In the genomic region with DNA sequence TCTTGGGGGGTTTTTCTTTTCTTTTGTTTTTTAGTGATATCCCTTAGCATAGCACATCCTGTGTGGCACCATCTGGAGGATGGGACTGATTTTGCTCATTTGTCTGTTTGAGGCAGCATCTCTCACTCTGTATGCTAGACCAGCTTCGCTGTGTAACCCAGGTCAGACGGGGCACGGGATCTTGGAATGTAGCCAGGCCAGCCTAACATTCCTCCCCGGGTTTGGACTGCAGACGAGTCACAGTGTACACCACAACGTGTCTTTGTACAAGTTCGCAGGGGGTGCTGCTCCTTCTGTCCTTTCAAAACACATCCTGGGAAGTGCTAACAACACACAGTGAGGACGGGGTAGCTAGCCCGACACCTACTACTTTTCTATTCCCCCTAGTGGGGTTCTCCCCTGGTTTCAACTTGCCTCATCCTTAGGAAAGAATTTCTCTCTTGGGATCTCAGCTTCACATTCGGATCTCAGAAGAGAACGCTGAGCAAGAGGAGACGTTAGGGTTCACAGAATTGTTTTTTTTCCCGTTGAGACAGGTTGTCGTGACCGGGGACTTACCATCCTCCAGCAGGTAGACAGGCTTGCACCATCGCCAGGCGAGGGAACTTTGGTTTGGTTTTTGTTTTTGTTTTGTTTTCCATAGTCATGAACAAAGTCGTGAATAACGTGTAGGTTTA, we compare ENCODE assay signal across 8 mouse cellular contexts. TPM values are rescaled to one million over a fixed set of nuclear protein-coding genes. Genes with fewer than 3 reads are reported as not detected.
DNase-seq lines count a peak whose midpoint lies in the region; ATAC-seq and TF ChIP-seq lines count a peak whose summit lies in the region.

No protein-coding gene starts in this region.

- DNase-seq in frontal cortex, postnatal 25 days (ENCODE audit: low spot score in 2 of 2) = no peak
- peak; percentile 65 to 73 for DNase-seq in kidney, postnatal 25 days
- DNase-seq in midbrain, embryonic 10.5 days (ENCODE audit: low spot score) = peak; percentile 47
- DNase-seq in thymus, postnatal 10 days (ENCODE audit: low spot score in 2 of 2) = peak; percentile 28 to 39

- H3K9ac ChIP-seq in heart, embryonic 16.5 days (ENCODE audit: low read length) = peak overlapping the region; percentile 87

- under 1% methylated on average over 19 of the region's 19 CpGs for WGBS in heart, embryonic 16.5 days
- under 1% methylated on average over 19 of the region's 19 CpGs for WGBS in midbrain, embryonic 10.5 days

- peaks cover 7% of the 10 kb centered on the region; the same call in 1 of the 2 replicates for H3K4me1 ChIP-seq in cortical plate, adult 2 months (ENCODE audit: control insufficient read depth, insufficient read depth, low read length)
- peaks cover 28% of the 10 kb centered on the region for H3K4me1 ChIP-seq in heart, embryonic 16.5 days (ENCODE audit: control insufficient read depth, insufficient read depth, low read length)
- peaks cover 27% of the 10 kb centered on the region for H3K4me1 ChIP-seq in midbrain, embryonic 10.5 days

- no peaks in the 10 kb centered on the region for H3K9me3 ChIP-seq in heart, embryonic 16.5 days (replicated peaks; ENCODE audit: control insufficient read depth, low read length)
- H3K9me3 ChIP-seq in midbrain, embryonic 10.5 days (replicated peaks) = no peaks in the 10 kb centered on the region

- H3K4me2 ChIP-seq in heart, embryonic 16.5 days (ENCODE audit: low read depth, low read length) = peak overlapping the region; percentile 64

- peak overlapping the region; percentile 32; the same call in 1 of the 2 replicates for H3K27ac ChIP-seq in cortical plate, adult 2 months (ENCODE audit: insufficient read depth, low read length)
- peak overlapping the region; percentile 94 for H3K27ac ChIP-seq in heart, embryonic 16.5 days (ENCODE audit: low read length)
- peak overlapping the region; percentile 92 for H3K27ac ChIP-seq in midbrain, embryonic 10.5 days (replicated peaks)

- TF ChIP-seq POLR2A in cortical plate, adult 2 months (IDR thresholded peaks at IDR 0.05; ENCODE audit: extremely low read depth, insufficient read depth, low read length) = no peak

- peaks cover 4% of the 10 kb centered on the region; the same call in 1 of the 2 replicates for H3K36me3 ChIP-seq in heart, embryonic 16.5 days (ENCODE audit: control insufficient read depth, insufficient read depth)
- H3K36me3 ChIP-seq in midbrain, embryonic 10.5 days = peaks cover 54% of the 10 kb centered on the region

- H3K27me3 ChIP-seq in heart, embryonic 16.5 days (ENCODE audit: control insufficient read depth, insufficient read depth, low read length) = no peaks in the 10 kb centered on the region
- H3K27me3 ChIP-seq in midbrain, embryonic 10.5 days (ENCODE audit: low read depth, poor library complexity, severe bottlenecking) = no peaks in the 10 kb centered on the region

- peak; percentile 7; the same call in 1 of the 2 replicates for ATAC-seq in frontal cortex, adult (ENCODE audit: low TSS enrichment)
- ATAC-seq in CD4-positive, CD25-positive, alpha-beta regulatory T cell, adult 4 months = peak; percentile 25
- ATAC-seq in heart, embryonic 16.5 days (replicated peaks; ENCODE audit: extremely low read depth, insufficient read depth, low FRiP score) = 0 out of 2 replicates have a peak, but pooled peaks have one; percentile 5

- TF ChIP-seq CTCF in cortical plate, adult 2 months (IDR thresholded peaks at IDR 0.05; ENCODE audit: extremely low read depth, insufficient read depth, low read length) = no peak

- peak overlapping the region; percentile 82 for H3K4me3 ChIP-seq in cortical plate, adult 2 months (ENCODE audit: insufficient read depth, low read length)
- H3K4me3 ChIP-seq in heart, embryonic 16.5 days (ENCODE audit: low read length) = peak overlapping the region; percentile 86
- H3K4me3 ChIP-seq in midbrain, embryonic 10.5 days = peak overlapping the region; percentile 94

RNA-seq across cellular contexts. Expression of a gene that starts 0.7 kb away (rescaled TPM):
- 1 to 10 TPM; 5.1 to 5.4 TPM for polyA plus RNA-seq in CD4-positive, CD25-positive, alpha-beta regulatory T cell, adult 4 months (2017; shearing (Covaris generic))
- 100 and 110 TPM in 2 replicates for polyA plus RNA-seq in cortical plate, adult 2 months (2012; rRNA removed)
- 171 and 173 TPM in 2 replicates for polyA plus RNA-seq in heart, embryonic 16.5 days (2015; fragmentation: Nextera tagmentation; extraction: Ambion mirVana)
- 164 and 191 TPM in 2 replicates for polyA plus RNA-seq in midbrain, embryonic 10.5 days (2016; fragmentation: Nextera tagmentation; extraction: Ambion mirVana)

RNA-seq across cellular contexts. Expression of a gene that starts 4.4 kb away (rescaled TPM):
- 10 to 100 TPM; 25.0 to 27.3 TPM for polyA plus RNA-seq in CD4-positive, CD25-positive, alpha-beta regulatory T cell, adult 4 months (2017; shearing (Covaris generic))
- polyA plus RNA-seq in cortical plate, adult 2 months (2012; rRNA removed) = 3.0 and 4.0 TPM in 2 replicates
- 5.8 and 5.9 TPM in 2 replicates for polyA plus RNA-seq in heart, embryonic 16.5 days (2015; fragmentation: Nextera tagmentation; extraction: Ambion mirVana)
- 8.8 and 9.2 TPM in 2 replicates for polyA plus RNA-seq in midbrain, embryonic 10.5 days (2016; fragmentation: Nextera tagmentation; extraction: Ambion mirVana)

RNA-seq across cellular contexts. Expression of a gene that starts 22.4 kb away (rescaled TPM):
- 10 to 100 TPM; 10.4 to 14.6 TPM for polyA plus RNA-seq in CD4-positive, CD25-positive, alpha-beta regulatory T cell, adult 4 months (2017; shearing (Covaris generic))
- 1.1 and 1.7 TPM in 2 replicates for polyA plus RNA-seq in cortical plate, adult 2 months (2012; rRNA removed)
- 28.9 and 30.1 TPM in 2 replicates for polyA plus RNA-seq in heart, embryonic 16.5 days (2015; fragmentation: Nextera tagmentation; extraction: Ambion mirVana)
- polyA plus RNA-seq in midbrain, embryonic 10.5 days (2016; fragmentation: Nextera tagmentation; extraction: Ambion mirVana) = 98.4 and 101 TPM in 2 replicates

RNA-seq across cellular contexts. Expression of a gene that starts 24.8 kb away (rescaled TPM):
- 10 to 100 TPM; 68.5 to 86.7 TPM for polyA plus RNA-seq in CD4-positive, CD25-positive, alpha-beta regulatory T cell, adult 4 months (2017; shearing (Covaris generic))
- 0.67 and 0.85 TPM in 2 replicates for polyA plus RNA-seq in cortical plate, adult 2 months (2012; rRNA removed)
- polyA plus RNA-seq in heart, embryonic 16.5 days (2015; fragmentation: Nextera tagmentation; extraction: Ambion mirVana) = 3.4 and 8.4 TPM in 2 replicates
- 0.55 and 0.67 TPM in 2 replicates for polyA plus RNA-seq in midbrain, embryonic 10.5 days (2016; fragmentation: Nextera tagmentation; extraction: Ambion mirVana)

Comparison
In these comparisons a context has a peak if more than half of its experiments do, and no peak if none do; other contexts are left out.
1. DNase-seq: peak in kidney, postnatal 25 days (2 of 2), midbrain, embryonic 10.5 days (single experiment) and thymus, postnatal 10 days (2 of 2); none in frontal cortex, postnatal 25 days (0 of 2).
2. H3K27ac ChIP-seq: peak in every context shown above with its lines; median percentile 94 in heart, embryonic 16.5 days; 92 in midbrain, embryonic 10.5 days; 32 in cortical plate, adult 2 months.
3. RNA of a gene that starts 0.7 kb away (polyA plus RNA-seq): 164 to 191 TPM in midbrain, embryonic 10.5 days, 171 to 173 TPM in heart, embryonic 16.5 days and 100 to 110 TPM in cortical plate, adult 2 months; 5.1 to 5.4 TPM in CD4-positive, CD25-positive, alpha-beta regulatory T cell, adult 4 months; every median in the first group is over 10 times any median in the second.
4. Peak in every context shown above with its lines, with median percentiles within 50 percentile points of each other: ATAC-seq and H3K4me3 ChIP-seq.